Mouse (Mus musculus) activated CD4-positive, CD25-positive, alpha-beta regulatory T cell, adult 4 months (primary cell): Measurements from ENCODE around the gene Gm47995. TPM values are rescaled to one million over a fixed set of nuclear protein-coding genes. Genes with fewer than 3 reads are reported as not detected.
"Not testable (repeated sequence)": the region's sequence is repeated elsewhere in the genome, so short reads cannot be mapped to it uniquely, and the experiment has no call there.

Experiments used
- ATAC-seq: one replicate; pipeline ENCODE4 v1.8.0; 2017
- polyA plus RNA-seq, 2 experiments: library from polyadenylated mRNA; unstranded; fragments of 100-300 nt; shearing (Covaris generic); gene quantifications; one replicate each; pipeline ENCODE4 v1.2.1; 2017

Gm47995 gene
- polyA plus RNA-seq, 2 experiments from 2014 or later, result not detected

DNA sequence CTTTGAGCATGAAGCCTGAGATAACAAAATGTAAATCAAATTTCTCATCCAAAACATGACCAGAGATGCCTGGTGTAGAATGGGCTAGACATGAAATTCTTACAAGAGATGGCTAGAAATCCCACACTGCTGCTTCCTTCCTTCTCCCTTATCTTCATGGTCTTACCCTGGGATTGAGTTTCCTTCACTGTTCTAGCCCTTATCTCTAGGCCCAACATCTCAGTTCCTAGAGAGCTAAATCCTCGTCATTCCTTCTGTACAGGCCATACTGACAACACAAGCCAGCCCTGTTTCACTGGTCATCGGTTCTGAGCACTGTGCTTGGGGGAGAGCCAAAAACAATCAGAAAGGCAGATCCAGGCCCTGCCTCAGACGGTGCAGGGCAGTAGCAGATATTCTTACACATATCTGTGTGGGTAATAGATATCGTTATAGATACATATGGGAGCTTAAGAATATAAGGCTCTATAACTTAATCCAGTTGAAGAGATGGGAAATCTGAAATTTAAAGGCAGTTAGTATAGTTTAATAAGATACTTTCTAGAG lies 11.3 kb upstream of the Gm47995 start:
- not testable (repeated sequence) for ATAC-seq

DNA sequence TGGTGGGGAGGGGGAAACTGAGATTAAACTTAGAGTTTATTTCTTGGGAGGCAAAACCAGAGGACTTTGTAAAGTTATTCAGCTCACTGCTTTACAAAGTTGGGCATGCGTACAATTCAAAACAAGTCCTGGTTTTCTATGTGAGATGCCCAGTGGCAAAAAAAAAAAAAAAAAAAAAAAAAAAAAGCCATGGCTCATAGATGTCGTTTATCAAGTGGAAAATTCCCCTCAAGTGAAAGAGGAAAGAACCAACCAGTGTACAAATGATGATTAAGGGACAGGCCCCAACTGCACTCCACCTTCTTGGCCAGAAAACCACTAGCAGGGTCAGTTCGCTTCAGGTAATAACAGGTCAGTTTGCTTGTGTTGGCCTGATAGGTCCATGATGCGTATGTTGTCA lies 9.8 kb upstream of the Gm47995 start:
- no peak for ATAC-seq

DNA sequence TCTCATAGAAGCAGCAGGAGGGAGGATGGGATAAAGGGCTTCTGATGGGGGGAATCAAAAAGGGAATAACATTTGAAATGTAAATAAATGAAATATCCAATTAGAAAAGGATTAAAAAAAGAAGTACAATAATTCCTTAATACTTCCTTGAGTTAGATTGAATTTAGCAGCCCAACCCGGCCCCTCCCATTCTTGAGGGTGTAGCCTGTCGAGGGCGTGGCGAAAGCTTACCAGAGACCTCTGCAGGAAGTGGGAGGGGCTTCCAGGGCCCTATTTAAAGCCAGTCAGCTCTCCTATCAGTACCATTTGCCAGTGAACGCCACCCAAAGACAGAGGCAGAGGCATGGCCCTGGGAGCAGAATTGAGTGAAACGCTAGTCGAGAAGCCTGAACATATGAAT lies 6.2 kb upstream of the Gm47995 start, which contains the start of gene Gm8947:
TSS of gene Gm8947 (plus strand) at position 302 of the 400 bp plus-strand sequence.
- ATAC-seq, result not testable (repeated sequence)

DNA sequence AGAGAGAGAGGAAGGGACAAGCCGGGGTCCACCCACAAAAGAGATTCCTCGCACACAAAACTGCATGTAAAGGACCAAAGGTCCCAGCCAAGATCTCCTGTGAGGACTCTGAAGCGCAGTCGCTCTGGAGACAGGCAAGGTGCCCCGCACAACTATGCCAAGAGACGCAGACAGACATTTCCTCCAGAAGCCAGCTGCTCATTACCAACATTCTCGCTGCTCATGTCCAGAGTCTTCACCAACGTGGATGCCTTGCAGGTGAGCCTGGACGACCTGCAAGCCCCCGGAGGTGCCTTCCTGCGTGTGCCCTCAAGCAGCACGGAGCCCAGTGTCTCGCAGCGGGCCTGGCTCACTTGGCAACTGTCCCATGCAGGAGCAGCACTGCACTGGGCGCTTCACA lies 5.5 kb upstream of the Gm47995 start:
- not testable (repeated sequence) for ATAC-seq

DNA sequence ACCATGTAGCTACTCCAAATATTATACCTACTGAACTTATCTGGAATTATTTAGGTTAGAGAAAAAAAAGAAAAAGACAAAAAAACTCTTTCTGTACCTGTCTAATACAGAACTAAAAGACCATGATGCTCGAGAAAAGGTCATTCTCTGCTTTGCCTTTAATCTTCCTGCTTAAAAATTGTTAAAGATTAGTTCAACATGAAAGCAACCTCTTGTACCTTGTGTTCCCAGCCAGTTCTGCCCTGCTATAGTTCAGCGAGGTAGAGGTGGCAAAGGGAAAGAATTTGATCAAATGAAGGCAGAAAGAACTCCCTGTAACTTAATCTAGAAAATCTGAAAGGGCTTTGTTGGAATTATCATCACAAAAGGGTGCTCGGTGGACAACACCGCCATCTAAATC lies 2.3 kb upstream of the Gm47995 start:
- ATAC-seq, result not testable (repeated sequence)

DNA sequence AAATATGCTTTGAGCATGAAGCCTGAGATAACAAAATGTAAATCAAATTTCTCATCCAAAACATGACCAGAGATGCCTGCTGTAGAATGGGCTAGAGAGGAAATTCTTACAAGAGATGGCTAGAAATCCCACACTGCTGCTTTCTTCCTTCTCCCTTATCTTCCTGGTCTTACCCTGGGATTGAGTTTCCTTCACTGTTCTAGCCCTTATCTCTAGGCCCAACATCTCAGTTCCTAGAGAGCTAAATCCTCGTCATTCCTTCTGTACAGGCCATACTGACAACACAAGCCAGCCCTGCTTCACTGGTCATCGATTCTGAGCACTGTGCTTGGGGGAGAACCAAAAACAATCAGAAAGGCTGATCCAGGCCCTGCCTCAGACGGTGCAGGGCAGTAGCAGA lies 1.6 kb upstream of the Gm47995 start:
- ATAC-seq, result not testable (repeated sequence)

DNA sequence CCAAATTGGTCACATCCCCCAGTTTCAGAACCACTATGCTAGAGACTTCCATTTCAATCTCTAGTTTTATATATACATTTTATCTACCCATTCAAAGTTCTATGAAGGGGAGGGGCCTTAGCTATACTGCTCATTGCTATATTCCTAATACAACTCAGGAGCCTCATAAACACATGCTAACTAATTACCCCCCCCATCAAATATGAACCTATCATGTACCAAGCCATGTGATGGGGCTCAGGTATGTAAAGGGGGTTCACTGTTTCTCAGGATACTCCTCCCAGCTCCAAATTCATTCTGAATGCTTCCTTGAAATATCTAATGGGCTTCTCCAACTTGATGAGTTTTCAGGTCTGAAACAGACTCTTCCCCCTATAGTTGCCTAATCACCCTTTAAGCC lies 2.4 kb downstream of the Gm47995 start:
- ATAC-seq, result not testable (repeated sequence)

DNA sequence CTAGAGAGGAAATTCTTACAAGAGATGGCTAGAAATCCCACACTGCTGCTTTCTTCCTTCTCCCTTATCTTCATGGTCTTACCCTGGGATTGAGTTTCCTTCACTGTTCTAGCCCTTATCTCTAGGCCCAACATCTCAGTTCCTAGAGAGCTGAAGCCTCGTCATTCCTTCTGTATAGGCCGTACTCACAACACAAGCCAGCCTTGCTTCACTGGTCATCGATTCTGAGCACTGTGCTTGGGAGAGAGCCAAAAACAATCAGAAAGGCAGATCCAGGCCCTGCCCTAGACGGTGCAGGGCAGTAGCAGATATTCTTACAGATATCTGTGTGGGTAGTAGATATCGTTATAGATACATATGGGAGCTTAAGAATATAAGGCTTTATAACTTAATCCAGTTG lies 4.5 kb downstream of the Gm47995 start:
- ATAC-seq, result not testable (repeated sequence)

DNA sequence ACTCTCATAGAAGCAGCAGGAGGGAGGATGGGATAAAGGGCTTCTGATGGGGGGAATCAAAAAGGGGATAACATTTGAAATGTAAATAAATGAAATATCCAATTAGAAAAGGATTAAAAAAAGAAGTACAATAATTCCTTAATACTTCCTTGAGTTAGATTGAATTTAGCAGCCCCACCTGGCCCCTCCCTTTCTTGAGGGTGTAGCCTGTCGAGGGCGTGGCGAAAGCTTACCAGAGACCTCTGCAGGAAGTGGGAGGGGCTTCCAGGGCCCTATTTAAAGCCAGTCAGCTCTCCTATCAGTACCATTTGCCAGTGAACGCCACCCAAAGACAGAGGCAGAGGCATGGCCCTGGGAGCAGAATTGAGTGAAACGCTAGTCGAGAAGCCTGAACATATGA lies 5.6 kb downstream of the Gm47995 start, which contains the start of gene 3110040M04Rik:
TSS of gene 3110040M04Rik (plus strand) at position 304 of the 400 bp plus-strand sequence.
- not testable (repeated sequence) for ATAC-seq

DNA sequence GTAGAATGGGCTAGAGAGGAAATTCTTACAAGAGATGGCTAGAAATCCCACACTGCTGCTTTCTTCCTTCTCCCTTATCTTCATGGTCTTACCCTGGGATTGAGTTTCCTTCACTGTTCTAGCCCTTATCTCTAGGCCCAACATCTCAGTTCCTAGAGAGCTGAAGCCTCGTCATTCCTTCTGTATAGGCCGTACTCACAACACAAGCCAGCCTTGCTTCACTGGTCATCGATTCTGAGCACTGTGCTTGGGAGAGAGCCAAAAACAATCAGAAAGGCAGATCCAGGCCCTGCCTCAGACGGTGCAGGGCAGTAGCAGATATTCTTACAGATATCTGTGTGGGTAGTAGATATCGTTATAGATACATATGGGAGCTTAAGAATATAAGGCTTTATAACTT lies 10.2 kb downstream of the Gm47995 start:
- not testable (repeated sequence) for ATAC-seq

DNA sequence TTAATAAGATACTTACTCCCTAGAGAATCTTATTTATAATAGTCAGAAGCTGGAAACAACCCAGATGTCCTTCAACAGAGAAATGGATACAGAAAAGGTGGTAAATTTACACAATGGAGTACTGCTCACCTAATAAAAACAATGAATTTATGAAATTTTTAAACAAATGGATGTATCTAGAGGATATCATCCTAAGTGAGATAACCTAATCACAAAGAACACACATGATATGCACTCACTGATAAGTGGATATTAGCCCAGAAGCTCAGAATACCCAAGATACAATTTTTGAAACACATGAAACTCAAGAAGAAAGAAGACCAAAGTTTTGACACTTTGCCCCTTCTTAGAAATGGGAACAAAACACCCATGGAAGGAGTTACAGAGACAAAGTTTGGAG lies 10.7 kb downstream of the Gm47995 start:
- ATAC-seq, result not testable (repeated sequence)

DNA sequence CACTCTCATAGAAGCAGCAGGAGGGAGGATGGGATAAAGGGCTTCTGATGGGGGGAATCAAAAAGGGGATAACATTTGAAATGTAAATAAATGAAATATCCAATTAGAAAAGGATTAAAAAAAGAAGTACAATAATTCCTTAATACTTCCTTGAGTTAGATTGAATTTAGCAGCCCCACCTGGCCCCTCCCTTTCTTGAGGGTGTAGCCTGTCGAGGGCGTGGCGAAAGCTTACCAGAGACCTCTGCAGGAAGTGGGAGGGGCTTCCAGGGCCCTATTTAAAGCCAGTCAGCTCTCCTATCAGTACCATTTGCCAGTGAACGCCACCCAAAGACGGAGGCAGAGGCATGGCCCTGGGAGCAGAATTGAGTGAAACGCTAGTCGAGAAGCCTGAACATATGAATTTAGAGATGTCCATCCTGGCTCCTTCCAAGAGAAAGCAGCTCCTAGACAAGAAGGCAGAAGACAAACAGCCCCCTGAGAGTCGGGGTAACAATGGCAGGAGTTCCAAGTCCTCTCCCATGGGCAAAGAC lies 11.6 kb downstream of the Gm47995 start, which contains the start of gene Gm47996:
TSS of gene Gm47996 (plus strand) at position 308 of the 532 bp plus-strand sequence.
- ATAC-seq, result not testable (repeated sequence)

DNA sequence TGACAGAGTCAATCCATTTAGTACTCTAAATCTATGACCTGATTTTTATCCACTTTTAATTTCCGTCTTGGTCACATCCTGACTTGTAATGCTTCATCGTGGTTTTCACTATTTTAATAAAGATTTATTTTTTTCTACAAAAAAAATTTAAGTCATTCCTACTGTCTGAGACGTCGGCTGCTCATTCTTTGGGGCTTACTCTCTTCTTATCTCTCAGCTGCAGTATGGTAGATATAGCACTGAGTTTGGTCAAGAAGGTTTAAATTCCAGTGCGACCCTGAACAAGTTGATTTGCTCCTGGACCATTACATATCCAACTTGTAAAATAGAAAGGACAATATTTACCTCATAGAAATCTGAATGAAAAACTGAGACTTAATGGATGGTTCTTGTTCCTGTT lies 13.4 kb downstream of the Gm47995 start:
- not testable (repeated sequence) for ATAC-seq

DNA sequence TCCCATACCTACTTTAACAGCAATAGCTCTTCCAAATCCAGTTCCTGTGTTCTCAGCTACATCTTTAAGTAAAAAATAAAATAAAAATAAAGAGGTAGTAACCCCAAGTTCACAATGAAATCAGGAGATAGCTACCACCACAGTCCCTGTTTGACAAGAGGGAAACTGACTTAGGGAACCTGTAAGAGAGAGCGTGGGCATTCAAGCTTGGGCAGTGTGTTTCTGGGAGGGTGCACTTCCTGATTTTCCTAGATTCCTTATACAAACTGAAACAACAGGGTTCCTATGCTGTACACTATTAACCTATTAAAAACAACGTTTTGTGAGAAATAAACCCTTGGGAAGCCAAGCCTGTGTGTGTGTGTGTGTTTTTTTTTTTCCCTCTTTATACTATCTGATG lies 16.6 kb downstream of the Gm47995 start:
- no peak for ATAC-seq

DNA sequence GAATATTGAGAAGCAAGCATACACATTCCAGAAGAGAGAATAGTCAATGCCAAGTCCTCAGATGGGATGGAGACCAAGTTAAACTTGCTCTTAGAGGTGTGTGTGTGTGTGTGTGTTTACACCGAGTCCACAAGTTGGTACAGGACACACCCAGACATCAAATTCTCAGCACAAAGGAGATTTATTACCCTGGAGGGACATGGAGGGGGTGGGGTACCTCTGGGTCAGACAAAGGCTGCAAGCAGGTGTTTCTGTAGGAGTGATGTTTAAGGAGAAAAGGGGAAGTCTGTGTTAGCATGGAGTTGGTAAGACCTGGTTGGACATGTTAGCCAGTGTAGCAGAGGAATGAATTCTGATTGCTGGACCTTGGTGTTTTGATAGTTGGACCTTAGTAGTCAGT lies 17.7 kb downstream of the Gm47995 start:
- ATAC-seq, result no peak

DNA sequence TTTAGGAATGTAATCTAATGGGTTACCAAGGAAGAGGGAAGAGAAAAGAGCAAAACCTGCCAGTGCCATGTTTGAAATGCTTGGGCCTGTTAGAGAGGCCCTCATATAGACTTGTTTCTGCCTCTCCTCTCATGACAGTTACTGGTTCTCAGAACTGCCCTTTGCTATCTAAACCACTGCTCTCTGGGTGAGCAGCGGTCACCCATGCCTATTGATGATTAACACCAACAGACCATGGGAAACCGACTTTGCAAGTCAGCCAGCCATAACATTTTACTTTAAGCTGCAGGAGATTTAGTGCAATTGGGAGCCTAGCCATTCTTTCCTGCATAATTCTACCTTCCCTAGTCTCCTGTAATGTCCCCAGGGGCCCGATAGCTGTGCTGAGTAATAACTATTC lies 18.2 kb downstream of the Gm47995 start:
- ATAC-seq, result no peak

DNA sequence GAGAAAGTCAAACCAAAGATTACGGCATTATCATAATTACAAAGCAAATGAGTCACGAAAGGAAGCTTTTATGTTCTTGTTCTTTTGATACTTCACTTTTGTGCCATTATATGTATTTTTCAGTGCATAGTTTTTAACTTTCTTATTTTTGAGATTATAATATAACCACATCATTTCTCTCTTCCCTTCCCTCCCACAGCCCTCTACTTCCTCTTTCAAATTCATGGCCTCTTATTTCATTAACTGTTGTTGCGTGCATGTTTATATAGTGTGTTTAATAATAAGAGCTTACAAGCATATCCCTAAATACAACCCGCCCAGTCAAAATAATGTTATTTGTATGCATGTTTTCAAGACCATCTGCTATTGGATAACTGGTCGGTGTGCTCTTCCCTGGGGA lies 20.8 kb downstream of the Gm47995 start:
- no peak for ATAC-seq

DNA sequence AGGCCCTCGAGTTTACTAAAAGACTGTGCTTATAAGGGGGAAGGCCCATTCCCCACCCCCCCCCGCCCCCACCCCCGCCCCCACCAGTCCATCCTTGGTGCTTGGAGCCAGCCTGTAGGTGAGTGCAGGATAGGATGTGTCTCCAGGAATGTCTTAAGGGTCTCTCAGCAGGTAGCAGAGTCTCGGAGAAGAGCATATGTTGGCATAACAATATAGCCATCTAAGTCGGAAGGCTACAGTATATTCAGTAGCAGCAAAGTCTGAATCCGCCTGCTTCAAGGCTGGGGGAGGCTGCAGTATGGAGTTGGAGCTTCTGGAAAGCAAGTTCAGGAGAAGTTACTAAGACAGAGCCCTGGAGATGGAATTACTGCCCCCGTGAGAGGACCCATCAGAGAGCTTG lies 21.9 kb downstream of the Gm47995 start:
- ATAC-seq, result no peak

DNA sequence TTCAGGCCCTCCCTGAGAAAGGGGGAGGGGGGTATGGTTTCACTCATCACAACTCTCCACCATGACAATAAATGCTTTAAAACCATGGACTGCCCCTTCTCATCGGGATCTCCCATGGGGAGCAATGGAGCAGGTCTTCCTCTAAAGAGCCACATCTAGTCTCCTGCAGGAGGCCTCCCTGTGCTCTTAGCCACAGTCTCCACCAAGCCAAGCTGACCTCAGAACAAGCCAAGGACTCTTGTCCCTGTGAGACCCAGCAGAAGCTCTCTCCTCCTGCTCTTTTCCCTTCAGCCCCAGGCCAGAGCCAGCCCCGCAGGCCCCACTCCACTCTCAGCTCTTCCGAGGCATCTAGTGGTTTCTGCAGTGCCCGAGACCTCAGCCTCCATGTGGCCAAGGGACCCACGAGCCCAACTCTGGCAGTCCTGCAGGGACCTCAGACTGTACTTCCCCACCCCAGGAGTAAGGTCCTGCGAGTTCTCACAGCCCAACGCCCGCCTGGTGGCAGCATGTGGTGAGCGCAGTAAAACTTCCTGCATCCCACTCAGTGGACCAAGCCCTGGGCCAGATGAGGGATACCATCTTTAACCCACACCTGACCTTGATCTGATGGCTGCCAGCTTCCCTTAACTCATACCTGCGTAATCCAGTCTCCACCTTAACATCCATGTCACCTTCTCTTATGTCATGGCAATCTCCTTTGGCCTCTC lies 24.5 kb downstream of the Gm47995 start:
- ATAC-seq, result no peak

DNA sequence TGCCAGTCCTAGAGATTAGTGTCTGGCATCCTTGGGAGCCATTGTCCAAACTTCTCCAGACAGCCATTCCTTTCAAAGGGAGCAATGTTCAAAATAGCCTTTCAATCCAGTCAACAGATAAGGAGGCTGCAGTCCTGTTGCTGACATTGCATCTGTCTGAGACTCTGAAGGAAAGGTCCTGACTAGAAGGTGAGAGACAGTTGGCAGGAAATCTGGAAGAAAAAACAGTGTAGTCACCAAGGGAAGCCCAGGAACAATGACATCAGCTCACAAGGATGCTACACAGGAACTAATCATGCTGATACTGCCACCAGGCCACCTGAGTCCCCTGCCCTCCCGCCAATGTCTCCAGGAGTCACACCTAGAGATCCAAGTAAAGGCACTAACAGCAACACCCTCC lies 25.1 kb downstream of the Gm47995 start:
- ATAC-seq, result no peak

DNA sequence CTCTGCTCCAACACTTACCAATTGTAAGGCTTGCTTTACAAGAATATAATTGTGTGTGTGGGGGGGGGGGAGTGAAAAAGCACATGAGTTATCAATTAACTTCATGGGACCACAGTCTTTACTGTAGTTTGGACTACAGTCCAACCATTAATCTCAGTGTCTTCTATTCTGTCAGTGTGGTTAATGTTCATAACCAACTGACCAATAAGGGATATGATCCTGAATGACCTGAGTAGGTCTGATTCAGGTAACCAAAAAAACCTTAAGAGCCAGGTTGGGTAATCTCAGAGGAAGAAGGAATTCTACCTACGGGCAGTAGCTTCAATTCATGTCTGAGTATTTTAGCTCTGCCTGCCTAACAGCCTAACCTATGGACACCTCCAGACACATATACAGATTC lies 26.3 kb downstream of the Gm47995 start:
- ATAC-seq, result no peak

DNA sequence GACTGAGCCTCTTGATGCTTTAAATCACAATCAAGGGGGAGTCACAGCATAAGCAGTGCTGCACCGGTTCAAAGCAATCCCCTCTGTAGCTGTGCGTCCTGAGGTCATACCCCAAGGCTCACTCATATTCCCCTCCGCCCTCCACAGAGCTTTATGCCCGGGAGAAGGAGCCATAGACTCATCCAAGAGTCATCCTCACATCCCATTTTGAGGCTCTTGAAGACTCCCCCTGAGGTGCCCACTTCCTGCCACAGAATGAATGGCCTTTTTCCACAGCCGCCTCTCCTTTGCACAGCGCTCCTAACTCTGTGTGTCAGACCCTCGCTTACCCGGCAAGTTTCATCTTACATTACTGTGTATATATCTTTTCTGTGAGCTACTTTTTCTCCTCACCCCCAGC lies 29.3 kb downstream of the Gm47995 start:
- ATAC-seq, result no peak

DNA sequence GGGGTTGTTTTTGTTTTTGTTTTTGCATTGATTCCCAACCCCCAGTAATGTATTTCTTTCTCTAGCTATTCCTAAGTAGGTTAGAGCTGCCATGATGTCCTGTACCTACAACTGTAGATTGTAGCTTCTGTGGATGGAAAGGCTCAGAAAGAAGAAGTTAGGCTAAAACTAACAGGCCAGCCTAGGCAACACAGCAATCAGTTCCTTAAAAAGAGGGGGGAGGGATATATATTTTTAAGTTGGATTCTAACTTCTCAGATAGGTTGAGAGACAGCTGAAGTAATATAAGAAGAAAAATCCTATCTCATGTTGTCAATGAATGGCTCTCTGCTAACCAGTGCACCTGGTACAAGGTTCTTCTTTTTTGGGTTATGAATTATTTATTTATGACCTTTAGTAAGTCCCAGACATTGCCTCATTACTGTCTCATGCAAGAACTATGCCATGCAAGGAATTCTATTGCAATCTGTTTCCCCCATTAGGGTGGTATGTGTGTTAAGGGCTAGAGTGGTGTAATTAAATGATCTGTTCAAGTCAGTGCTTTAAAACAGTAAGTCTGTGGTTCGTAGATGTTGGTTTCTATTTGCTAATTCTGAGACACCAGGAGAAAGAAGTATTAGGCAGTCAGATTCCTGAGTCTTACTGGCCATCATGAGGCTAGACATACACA lies 30.2 kb downstream of the Gm47995 start:
- no peak for ATAC-seq

DNA sequence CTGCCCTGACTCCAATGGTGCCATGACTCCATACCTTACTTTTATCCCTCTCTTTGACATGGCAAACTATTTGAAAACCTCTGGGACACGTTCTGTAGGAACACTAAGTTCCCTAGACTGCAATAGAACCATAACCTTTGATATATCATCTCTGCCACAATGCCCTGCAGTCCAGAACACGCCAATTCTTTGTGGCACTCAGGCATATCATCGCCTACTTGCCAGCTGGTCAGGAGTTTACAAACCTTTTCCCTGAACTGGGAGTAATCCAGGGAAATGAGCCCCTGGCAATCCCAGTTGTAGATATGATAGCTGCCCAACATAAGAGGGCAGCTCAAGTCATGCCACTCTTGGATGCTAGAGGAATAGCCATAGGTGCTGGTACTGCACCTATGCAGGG lies 34.1 kb downstream of the Gm47995 start:
- ATAC-seq, result no peak
